Mouse (Mus musculus): Measurements from ENCODE around the gene Uhrf1. TPM values are rescaled to one million over a fixed set of nuclear protein-coding genes. Genes with fewer than 3 reads are reported as not detected.
A peak's percentile ranks its signal among the peaks of the same experiment; 100 is the strongest.

The Uhrf1 gene
- total RNA-seq, 2 experiments from 2014 or later = 39.3 to 83.7 TPM

DNA sequence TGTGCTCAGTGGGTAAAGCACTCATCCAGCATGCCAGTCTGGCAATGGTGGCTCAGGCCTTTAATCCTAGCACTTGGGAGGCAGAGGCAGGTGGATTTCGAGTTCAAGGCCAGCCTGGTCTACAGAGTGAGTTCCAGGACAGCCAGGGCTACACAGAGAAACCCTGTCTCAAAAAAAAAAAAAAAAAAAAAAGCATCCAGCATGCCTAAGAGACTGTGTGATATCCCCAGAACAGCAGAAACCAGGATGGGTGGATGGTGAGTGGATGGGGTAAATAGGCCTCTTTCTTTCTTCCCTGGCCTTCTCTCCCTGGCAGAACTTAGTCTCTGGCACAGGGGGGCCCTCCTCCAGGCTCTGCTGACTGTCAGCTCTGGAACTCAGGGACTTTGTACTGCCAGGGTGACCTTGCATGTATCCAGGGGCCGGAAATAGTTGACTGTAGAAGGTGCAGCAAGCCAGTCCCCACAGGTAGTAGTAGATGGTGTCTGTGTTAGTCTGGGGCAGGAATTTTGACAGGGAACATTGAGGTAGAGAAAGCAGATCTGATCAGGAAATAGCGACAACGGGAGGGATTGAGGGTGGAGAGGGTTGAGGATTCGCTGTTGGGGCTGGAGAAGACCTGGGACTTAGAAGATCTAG lies 27.2 kb upstream of the Uhrf1 start:
- 0 out of 2 replicates have a peak, but pooled peaks have one; percentile 18 for ATAC-seq (ENCODE audit: poor library complexity, severe bottlenecking)

DNA sequence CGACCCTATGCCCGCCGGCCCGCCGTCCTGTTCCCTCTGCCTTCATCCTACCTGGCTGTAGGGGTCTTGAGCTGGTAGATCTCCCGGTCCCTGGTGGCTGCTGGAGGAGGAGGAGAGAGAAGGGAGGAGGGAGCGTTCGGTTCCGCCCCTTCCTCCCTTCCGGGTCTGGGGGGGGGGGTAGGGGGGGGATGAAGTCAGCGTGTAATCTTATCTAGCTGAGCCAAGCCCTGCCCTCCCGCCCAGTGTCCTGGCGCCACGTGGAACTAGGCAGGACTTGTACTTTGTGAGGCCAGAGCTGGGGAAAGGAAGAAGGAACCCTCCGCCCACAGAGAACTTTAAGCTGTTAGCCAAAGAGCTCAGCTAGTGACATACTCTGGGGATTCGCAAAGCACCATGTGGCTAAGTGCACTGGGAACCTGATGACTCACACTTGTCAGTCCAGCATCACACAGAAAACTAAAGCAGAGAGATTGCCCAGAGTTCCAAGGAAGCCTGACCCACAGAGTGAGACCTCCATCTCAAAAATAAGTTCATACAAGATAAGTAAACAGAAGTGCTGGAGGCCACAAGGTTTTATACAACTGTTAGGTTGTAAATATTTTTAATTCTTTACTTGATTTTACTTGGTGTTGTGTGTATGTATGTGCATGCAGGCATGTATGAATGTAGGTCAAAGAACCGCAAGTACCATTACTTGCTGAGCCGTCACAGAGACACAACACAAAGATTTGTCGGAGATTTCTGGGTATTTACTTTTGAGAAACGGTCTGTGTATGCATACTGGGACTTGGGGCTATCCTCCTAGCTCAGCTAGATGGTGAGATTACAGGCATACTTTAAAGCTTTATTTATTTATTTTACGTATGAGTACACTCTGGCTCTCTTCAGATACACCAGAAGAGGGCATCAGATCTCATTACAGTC lies 26.2 kb upstream of the Uhrf1 start, which contains the start of gene Ticam1:
Gene Ticam1, minus strand, starts transcription at position 144 of the 924 bp plus-strand sequence.
- ATAC-seq (ENCODE audit: poor library complexity, severe bottlenecking) = peak; percentile 80

- no peak for ATAC-seq (ENCODE audit: poor library complexity, severe bottlenecking)
These were observed 25.6 kb upstream of the Uhrf1 start for GRCm38 (mm10) chr17:56277567-56277893.

DNA sequence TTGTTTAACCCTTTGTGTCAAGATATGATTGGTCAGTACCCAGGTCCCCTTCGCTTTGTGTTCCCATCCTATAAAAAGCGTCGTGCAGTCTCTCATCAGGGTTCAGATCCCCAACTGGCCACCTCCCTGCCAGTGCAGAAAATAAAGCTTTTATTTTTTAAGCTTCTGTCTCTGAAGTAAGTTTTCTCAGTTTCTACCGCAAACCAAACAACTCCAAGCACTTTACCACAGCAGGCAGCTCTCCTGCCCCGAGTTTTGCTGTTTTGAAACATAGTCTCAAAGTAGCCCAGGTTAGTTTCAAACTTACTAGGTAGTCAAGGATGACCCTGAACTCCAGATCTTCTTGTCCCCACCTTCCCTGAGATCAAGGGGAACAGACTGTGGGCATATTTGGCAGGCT lies 24.8 kb upstream of the Uhrf1 start:
- ATAC-seq (ENCODE audit: poor library complexity, severe bottlenecking) = no peak

GRCm38 (mm10) chr17:56279481-56280155 lies 23.5 kb upstream of the Uhrf1 start:
- ATAC-seq (ENCODE audit: poor library complexity, severe bottlenecking) = no peak

- peak; percentile 53 for ATAC-seq (ENCODE audit: poor library complexity, severe bottlenecking)
These were observed 21.9 kb upstream of the Uhrf1 start for GRCm38 (mm10) chr17:56281193-56281592.

- no peak for ATAC-seq (ENCODE audit: poor library complexity, severe bottlenecking)
These were observed 20.3 kb upstream of the Uhrf1 start for GRCm38 (mm10) chr17:56282802-56283201.

DNA sequence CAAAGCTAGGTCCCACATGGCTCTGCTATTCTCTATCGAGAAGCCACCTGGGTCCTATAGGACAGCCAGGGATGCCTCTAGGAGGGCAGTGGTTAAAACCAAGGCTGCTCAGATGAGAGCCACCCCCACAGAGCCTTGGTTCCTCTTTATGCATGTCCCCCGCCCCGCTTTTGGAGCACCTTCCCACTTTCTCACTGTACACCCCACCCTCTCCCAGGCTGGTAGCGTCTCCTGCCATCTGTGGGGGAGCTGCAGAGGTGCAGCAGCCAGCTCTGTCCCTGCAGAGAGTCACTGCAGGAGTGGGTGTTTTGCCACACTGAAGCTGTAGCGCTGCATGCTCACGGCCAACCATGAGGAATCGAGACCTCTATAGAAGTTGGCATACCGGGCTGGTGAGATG lies 19.8 kb upstream of the Uhrf1 start:
- peak; percentile 61 for ATAC-seq (ENCODE audit: poor library complexity, severe bottlenecking)

DNA sequence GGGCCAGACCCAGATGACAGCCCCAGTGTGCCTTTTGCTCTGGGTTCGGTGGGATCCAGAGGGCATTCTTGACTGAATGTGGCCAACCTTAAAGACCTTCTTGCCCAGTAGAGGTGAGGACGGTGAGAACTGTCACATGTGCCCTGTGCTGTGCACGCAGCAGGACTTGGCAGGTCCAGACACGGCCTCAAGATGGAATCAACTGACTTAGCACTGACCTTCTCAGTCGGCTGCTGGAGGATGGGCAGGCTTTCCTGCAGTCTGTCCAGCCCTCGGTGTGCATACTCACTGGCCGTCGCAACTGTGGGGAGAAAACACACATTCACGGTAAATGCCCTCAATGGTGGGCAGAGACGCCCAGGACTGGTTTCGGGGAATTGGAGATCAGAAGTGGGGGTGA lies 17.1 kb upstream of the Uhrf1 start:
- ATAC-seq (ENCODE audit: poor library complexity, severe bottlenecking) = no peak

GRCm38 (mm10) chr17:56287830-56288229 lies 15.3 kb upstream of the Uhrf1 start:
- no peak for ATAC-seq (ENCODE audit: poor library complexity, severe bottlenecking)

DNA sequence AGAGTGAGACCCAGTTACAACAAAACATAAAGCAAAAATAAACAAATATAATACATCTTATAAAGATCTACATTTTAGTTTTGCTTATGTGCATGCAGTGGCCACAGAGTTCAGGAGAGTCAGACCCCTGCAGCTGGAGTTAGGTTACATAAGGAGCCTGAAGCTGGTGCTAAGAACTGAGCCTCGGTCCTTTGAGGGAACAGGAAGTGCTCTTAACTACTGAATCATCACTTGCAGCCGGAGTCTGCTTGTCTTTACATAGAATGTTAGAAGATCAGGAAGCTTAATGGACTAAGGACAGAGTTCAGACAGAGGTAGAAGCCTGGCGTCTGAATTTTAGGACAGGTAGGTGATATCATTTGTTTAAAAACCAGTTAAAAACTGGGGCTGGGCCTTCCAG lies 14.3 kb upstream of the Uhrf1 start:
- ATAC-seq (ENCODE audit: poor library complexity, severe bottlenecking) = no peak

- peak; percentile 31 for ATAC-seq (ENCODE audit: poor library complexity, severe bottlenecking)
These were observed 13.5 kb upstream of the Uhrf1 start for GRCm38 (mm10) chr17:56289371-56290331.

GRCm38 (mm10) chr17:56290388-56291170 lies 12.5 kb upstream of the Uhrf1 start:
- ATAC-seq (ENCODE audit: poor library complexity, severe bottlenecking) = peak; percentile 76

- ATAC-seq (ENCODE audit: poor library complexity, severe bottlenecking) = peak; percentile 80
These were observed 12.0 kb upstream of the Uhrf1 start for GRCm38 (mm10) chr17:56291171-56291511.

DNA sequence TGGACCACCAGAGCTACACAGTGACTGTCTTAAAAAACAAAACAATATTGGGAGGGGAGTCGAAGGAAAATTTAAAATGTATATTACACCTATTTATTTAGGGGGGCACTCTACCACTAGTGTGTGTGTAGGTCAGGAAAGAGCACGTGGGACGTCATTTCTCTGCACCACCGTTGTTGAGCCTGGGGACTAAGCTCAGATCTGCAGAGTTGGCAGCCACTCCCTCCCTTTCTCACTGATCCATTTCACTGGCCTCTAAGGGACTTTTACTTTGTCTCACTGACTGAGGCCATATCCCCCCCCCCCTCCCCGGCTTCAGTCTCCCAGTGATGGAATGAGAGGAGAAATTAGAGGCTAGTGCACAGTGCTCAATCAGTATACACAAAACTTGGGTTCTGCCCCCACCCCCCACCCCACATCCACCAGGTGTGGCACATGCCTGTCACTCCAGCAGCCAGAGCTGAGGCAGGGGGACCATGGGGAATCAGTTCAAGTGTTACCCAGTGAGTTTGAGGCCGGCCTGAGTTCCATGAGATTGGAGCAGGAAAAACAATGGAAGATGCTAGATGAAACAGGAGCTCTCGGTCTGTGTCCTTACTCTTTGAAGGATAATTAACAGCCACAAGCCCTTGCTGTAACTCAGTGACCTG lies 11.2 kb upstream of the Uhrf1 start:
- no peak for ATAC-seq (ENCODE audit: poor library complexity, severe bottlenecking)

DNA sequence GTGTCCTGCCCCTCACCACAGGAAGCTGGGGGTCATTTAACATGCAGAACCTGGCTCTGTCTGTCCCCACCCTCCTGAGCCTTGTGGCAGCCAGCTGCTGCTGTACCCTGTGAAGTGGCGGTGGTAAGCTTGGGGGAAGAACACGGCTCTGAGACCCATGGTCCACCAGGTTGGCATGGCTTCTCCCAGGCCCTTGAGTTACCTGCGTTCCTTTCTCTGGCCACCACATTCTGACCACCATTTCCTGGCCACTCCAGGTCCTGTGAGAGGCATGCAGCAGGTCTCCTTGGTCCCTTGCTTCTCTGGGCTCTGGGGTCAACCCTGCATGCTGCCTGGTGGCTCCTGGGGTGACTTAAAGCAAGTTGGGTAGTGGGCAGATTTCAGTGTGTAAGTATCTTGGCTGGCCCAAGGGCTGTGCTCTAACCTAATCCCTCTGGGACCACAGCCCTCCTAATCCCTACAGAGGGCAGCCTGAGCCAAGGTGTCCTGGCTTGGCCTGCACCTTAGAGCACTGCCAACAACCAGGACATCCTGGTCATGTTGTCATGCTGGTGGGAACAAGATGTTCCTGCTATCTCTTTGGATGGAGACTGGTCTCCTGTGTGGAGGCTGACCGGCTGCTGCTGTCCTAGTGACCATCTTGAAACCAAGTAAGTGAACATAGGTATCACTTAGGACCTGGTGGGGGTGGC lies 10.4 kb upstream of the Uhrf1 start, which contains the start of gene Plin3:
Gene Plin3, minus strand, starts transcription at position 343 of the 692 bp plus-strand sequence.
- ATAC-seq (ENCODE audit: poor library complexity, severe bottlenecking) = no peak

GRCm38 (mm10) chr17:56293291-56293690 lies 9.8 kb upstream of the Uhrf1 start:
- ATAC-seq (ENCODE audit: poor library complexity, severe bottlenecking) = no peak

- no peak for ATAC-seq (ENCODE audit: poor library complexity, severe bottlenecking)
These were observed 8.9 kb upstream of the Uhrf1 start for GRCm38 (mm10) chr17:56294241-56294640.

DNA sequence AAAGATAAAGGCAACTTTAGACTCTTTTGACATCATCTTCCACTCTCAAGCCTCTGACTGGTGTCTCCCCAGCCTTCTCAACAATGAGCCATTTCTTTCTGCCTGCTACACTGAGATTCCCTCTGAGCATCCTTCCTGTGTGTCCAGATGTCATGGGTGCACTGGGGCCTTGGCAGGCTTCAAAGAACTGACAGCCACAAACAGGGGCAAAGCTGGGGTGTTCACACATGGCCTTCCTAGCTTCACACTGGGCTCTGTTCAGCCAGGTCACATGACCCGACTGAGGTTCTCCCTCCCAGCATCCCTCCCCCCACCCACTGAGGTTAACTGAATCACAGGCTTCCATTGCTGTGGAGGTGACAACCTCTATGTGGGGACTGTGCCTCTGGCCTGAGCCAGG lies 6.9 kb upstream of the Uhrf1 start:
- ATAC-seq (ENCODE audit: poor library complexity, severe bottlenecking) = no peak
